Mouse (Mus musculus) stomach, embryonic 16.5 days (tissue): ENCODE results near the gene Arap1. TPM values are rescaled to one million over a fixed set of nuclear protein-coding genes. Genes with fewer than 3 reads are reported as not detected.
A peak's percentile ranks its signal among the peaks of the same experiment; 100 is the strongest.

Experiments used
- ATAC-seq: fragments of 200-750 bp; cut with Nextera tagmentation; 2 replicates; pipeline ENCODE4 v1.8.0; 2017; ENCODE audit warnings: moderate number of reproducible peaks, moderate TSS enrichment; ENCODE audit not compliant: insufficient read depth, low FRiP score
- H3K27ac ChIP-seq: fragments of 300-500 bp; sonication (generic); 2 replicates; pipeline ENCODE4 v1.5.1; 2014; ENCODE audit warnings: low read length
- H3K27me3 ChIP-seq: fragments of 300-500 bp; sonication (generic); 2 replicates; pipeline ENCODE4 v1.6.1; 2014; ENCODE audit warnings: low read length, control low read depth, mixed read lengths; ENCODE audit not compliant: control insufficient read depth, insufficient read depth
- H3K36me3 ChIP-seq: fragments of 300-500 bp; sonication (generic); 2 replicates; pipeline ENCODE4 v1.6.1; 2014; ENCODE audit warnings: low read length; ENCODE audit not compliant: control insufficient read depth, insufficient read depth
- H3K4me1 ChIP-seq: fragments of 300-500 bp; sonication (generic); 2 replicates; pipeline ENCODE4 v1.6.1; 2014; ENCODE audit warnings: low read length, control low read depth, mixed read lengths; ENCODE audit not compliant: control insufficient read depth, insufficient read depth
- H3K4me2 ChIP-seq: fragments of 300-500 bp; sonication (generic); 2 replicates; pipeline ENCODE4 v1.6.1; 2014; ENCODE audit warnings: low read depth, low read length, mixed read lengths
- H3K4me3 ChIP-seq: fragments of 300-500 bp; sonication (generic); replicated peaks from 2 replicates; pipeline ENCODE4 v1.5.1; 2014; ENCODE audit warnings: mild to moderate bottlenecking, low read length
- H3K9ac ChIP-seq: fragments of 300-500 bp; sonication (generic); 2 replicates; pipeline ENCODE4 v1.6.1; 2014; ENCODE audit warnings: low read length
- H3K9me3 ChIP-seq: fragments of 300-500 bp; sonication (generic); replicated peaks from 2 replicates; pipeline ENCODE4 v1.6.1; 2016; ENCODE audit warnings: low read length, control low read depth; ENCODE audit not compliant: control insufficient read depth
- WGBS: fragments of 180-500 bp; shearing (Covaris S2); extraction: QIAGEN DNeasy Blood & Tissue Kit; methylation state at CpG from one replicate; pipeline ENCODE4 v1.1.7; 2014; 5-methylcytosine and 5-hydroxymethylcytosine counted together
- polyA plus RNA-seq: library from polyadenylated mRNA; unstranded; fragments of >200 nt; fragmentation: Nextera tagmentation; extraction: Ambion mirVana; gene quantifications from 2 replicates; pipeline ENCODE4 v1.2.1, GENCODE M21; 2015

Arap1 gene
- polyA plus RNA-seq, 1 experiment from 2014 or later, result 105 TPM

DNA sequence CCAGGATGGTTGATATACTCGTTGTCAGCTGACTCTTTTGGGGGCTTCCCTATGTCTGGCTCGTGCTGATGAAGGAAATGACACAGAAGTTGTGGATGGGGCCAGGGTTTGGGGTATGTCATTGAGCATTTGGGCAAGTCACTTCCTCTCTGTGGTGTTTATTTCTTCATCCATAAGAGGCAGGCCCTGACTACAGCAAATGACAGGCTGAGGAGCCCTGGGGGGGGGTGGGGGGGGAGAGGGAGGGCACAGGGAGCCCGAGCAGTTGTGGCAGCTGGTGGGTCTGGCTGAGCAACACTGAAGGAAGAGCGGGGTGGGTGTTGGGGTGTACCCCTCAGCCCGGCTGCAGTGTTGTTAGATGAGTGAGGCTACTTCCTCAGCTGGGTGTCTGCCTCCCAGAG is 14.9 kb downstream of the Arap1 start:
- Histone ChIP-seq H3K4me3 (no peak overlapping the region; the same call in 1 of the 2 replicates), H3K4me1 (peaks cover 8% of the 10 kb centered on the region; the same call in 1 of the 2 replicates), H3K4me2 (no peak overlapping the region), H3K27me3 (no peaks in the 10 kb centered on the region), H3K27ac (no peak overlapping the region), H3K36me3 (no peaks in the 10 kb centered on the region), H3K9ac (no peak overlapping the region), H3K9me3 (no peaks in the 10 kb centered on the region)
- no peak for ATAC-seq
- WGBS, result 65% methylated on average over 5 of the region's 5 CpGs

- no peaks in the 10 kb centered on the region for H3K36me3 ChIP-seq
- no peaks in the 10 kb centered on the region for H3K9me3 ChIP-seq
- H3K27me3 ChIP-seq, result no peaks in the 10 kb centered on the region
- ATAC-seq, result no peak
- H3K4me2 ChIP-seq, result no peak overlapping the region
- H3K4me3 ChIP-seq, result no peak overlapping the region
- H3K9ac ChIP-seq, result no peak overlapping the region
- WGBS, result 75% methylated on average over 5 of the region's 5 CpGs
- H3K4me1 ChIP-seq, result peaks cover 8% of the 10 kb centered on the region; the same call in 1 of the 2 replicates
- no peak overlapping the region for H3K27ac ChIP-seq
These were observed 16.0 kb downstream of the Arap1 start for GRCm38 (mm10) chr7:101363914-101364313.

DNA sequence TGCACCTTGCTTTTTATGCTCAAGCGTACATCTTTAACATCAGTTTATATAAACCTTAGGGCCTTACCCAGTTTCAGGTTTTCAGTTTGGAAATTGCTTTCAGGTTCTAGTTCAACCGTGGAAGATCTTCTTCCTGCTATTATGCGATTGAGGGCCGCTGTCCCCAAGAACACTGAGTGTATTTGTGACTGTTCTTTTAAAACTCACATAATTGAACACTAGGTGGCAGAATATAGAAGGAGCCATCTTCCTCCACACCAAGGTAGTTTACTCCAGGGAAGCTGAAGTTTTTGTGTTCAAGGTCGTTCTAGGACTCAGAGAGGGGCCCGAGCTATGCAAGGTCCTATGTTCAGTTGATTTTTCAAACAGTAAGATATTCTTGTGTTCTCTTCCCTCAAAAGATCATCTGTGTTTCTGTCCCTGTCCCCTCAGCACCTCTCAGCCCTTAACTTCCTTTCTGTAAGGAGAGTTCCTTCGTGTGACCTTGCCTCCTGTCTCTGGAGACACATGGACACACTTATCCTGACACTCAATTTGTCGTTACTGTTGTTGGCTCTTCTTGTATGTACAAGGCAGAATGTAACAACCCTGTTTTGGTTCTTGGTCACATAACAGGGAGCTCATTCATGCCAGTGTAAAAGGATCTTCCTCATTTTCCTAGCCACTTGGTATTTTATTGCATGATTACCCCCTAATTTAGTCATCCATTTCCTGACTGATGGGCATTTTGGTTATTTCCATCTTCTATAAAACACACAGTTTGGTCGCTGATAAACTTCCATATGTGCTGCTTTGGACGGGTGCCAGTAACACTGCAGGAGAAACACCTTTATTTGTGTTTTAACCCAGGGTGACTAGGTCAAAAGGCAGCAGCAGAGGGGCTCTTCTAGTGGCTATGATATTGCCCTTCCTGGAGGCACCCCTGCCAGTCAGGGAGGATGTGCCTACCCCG is 20.3 kb downstream of the Arap1 start:
- Histone ChIP-seq H3K4me1 (no peaks in the 10 kb centered on the region), H3K4me2 (no peak overlapping the region), H3K36me3 (no peaks in the 10 kb centered on the region), H3K9ac (no peak overlapping the region), H3K9me3 (0 out of 2 replicates have a peak, but pooled peaks cover 3% of the 10 kb centered on the region), H3K27ac (no peak overlapping the region), H3K27me3 (no peaks in the 10 kb centered on the region), H3K4me3 (no peak overlapping the region)
- 52% methylated on average over 11 of the region's 11 CpGs for WGBS
- no peak for ATAC-seq

GRCm38 (mm10) chr7:101369666-101370065 is 21.8 kb downstream of the Arap1 start:
- ATAC-seq, result no peak
- Histone ChIP-seq H3K27me3 (no peaks in the 10 kb centered on the region), H3K9ac (no peak overlapping the region), H3K9me3 (0 out of 2 replicates have a peak, but pooled peaks cover 3% of the 10 kb centered on the region), H3K36me3 (no peaks in the 10 kb centered on the region), H3K27ac (no peak overlapping the region), H3K4me2 (no peak overlapping the region), H3K4me1 (no peaks in the 10 kb centered on the region), H3K4me3 (no peak overlapping the region)
- 77% methylated on average over 7 of the region's 7 CpGs for WGBS

GRCm38 (mm10) chr7:101373082-101373481 is 25.2 kb downstream of the Arap1 start:
- H3K4me1 ChIP-seq, result peaks cover 8% of the 10 kb centered on the region
- no peak for ATAC-seq

GRCm38 (mm10) chr7:101374155-101374554 is 26.3 kb downstream of the Arap1 start:
- Histone ChIP-seq H3K4me2 (no peak overlapping the region), H3K27me3 (no peaks in the 10 kb centered on the region), H3K4me1 (peaks cover 13% of the 10 kb centered on the region), H3K36me3 (no peaks in the 10 kb centered on the region), H3K9me3 (0 out of 2 replicates have a peak, but pooled peaks cover 3% of the 10 kb centered on the region), H3K4me3 (no peak overlapping the region), H3K9ac (no peak overlapping the region), H3K27ac (no peak overlapping the region)
- ATAC-seq, result no peak

More at GRCm38 (mm10) chr7:101373082-101373481, 25.2 kb downstream of the Arap1 start:
- 0 out of 2 replicates have a peak, but pooled peaks cover 3% of the 10 kb centered on the region for H3K9me3 ChIP-seq
- H3K4me3 ChIP-seq, result no peak overlapping the region
- no peak overlapping the region for H3K27ac ChIP-seq
- 81% methylated on average over 26 of the region's 26 CpGs for WGBS
- no peak overlapping the region for H3K4me2 ChIP-seq
- H3K27me3 ChIP-seq, result no peaks in the 10 kb centered on the region
- H3K9ac ChIP-seq, result no peak overlapping the region
- no peaks in the 10 kb centered on the region for H3K36me3 ChIP-seq

DNA sequence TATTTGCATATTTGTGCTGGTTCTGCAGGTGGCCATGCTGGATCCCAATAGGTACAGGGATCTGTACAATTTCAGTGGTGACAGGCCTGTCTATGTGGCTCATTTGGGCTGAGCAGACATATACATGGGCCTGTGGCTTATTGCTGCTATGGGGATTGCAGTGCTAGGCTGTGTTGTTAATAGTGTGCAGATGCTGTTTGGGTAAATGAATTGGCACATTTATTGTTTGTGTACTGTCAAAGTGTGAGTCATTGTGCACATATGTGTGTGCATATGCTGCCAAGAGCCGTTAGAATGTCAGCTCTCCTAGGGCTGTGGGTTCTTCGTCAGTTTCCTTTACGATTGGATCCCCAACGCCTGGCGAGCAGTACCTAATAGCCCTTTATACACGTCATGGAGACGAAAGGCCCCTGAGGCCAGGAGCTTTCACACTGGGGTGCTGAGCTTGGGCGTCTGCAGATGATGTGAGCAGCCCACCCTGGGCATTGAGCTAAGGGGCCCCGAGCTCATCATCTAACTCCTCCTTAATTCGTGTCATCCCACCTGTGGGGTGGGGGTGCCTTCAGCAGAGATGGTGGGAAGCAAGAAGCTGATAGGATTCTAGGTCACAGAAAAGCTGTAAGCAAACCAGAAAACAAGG is 29.0 kb downstream of the Arap1 start:
- WGBS, result 75% methylated on average over 10 of the region's 10 CpGs
- Histone ChIP-seq H3K36me3 (no peaks in the 10 kb centered on the region), H3K27ac (peak overlapping the region; percentile 92), H3K4me3 (no peak overlapping the region), H3K9me3 (no peaks in the 10 kb centered on the region), H3K4me2 (no peak overlapping the region), H3K4me1 (peaks cover 20% of the 10 kb centered on the region), H3K9ac (peak overlapping the region; percentile 31; the same call in 1 of the 2 replicates), H3K27me3 (no peaks in the 10 kb centered on the region)
- no peak for ATAC-seq

- 11% methylated on average over 6 of the region's 7 CpGs for WGBS
- H3K36me3 ChIP-seq, result no peaks in the 10 kb centered on the region
These were observed 29.9 kb downstream of the Arap1 start for GRCm38 (mm10) chr7:101377741-101378262.

DNA sequence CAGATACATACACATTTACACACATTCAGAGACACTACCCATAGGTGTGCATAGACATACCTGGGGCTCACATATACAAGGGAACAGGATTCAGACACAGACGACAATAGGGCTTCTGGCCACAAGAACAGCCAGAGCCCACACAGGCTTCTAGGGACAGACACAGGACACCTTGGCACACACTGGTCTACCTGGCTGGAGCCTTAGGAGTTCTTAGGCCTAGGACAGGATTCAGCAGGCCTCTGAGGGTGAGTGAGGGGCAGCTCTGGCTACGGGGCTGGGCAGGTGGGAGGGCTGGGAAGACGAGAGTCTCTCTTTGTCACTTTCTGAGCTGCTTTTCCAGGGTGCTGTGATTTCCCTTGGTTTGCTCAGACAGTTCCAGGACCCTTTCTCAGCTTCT is 30.4 kb downstream of the Arap1 start:
- Histone ChIP-seq H3K4me2 (peak overlapping the region; percentile 57), H3K4me1 (peaks cover 20% of the 10 kb centered on the region), H3K9ac (peak overlapping the region; percentile 74), H3K27me3 (no peaks in the 10 kb centered on the region), H3K4me3 (peak overlapping the region; percentile 43), H3K9me3 (no peaks in the 10 kb centered on the region), H3K27ac (peak overlapping the region; percentile 92), H3K36me3 (no peaks in the 10 kb centered on the region)
- 43% methylated on average over 3 of the region's 3 CpGs for WGBS
- ATAC-seq, result peak; percentile 30

More at GRCm38 (mm10) chr7:101377741-101378262, 29.9 kb downstream of the Arap1 start:
- Histone ChIP-seq H3K27ac (peak overlapping the region; percentile 92), H3K4me2 (peak overlapping the region; percentile 57), H3K9me3 (no peaks in the 10 kb centered on the region), H3K9ac (peak overlapping the region; percentile 74), H3K27me3 (no peaks in the 10 kb centered on the region), H3K4me1 (peaks cover 20% of the 10 kb centered on the region), H3K4me3 (peak overlapping the region; percentile 43)
- peak; percentile 89 for ATAC-seq
